Comparison of ENCODE assay signal across 28 mouse cellular contexts in genomic region chr8:111924976-111925375, GRCm38 (mm10). TPM values are rescaled to one million over a fixed set of nuclear protein-coding genes. Genes with fewer than 3 reads are reported as not detected.
DNase-seq lines count a peak whose midpoint lies in the region; ATAC-seq lines count a peak whose summit lies in the region.
"Had no signal": no experiment of that assay in that cellular context is flagged by ENCODE, and none has a peak within 500 bp of the region (broad histone marks: within the 10 kb centered on the region; RNA-seq: fewer than 3 reads in every experiment).

No protein-coding gene starts in this region.

- H3K27ac ChIP-seq in heart, embryonic 12.5 days (ENCODE audit: poor library complexity, severe bottlenecking), result 0 out of 2 replicates have a peak overlapping the region, but pooled peaks have one; percentile 13
- H3K27ac ChIP-seq in heart, embryonic 11.5 days (ENCODE audit: low read depth, low read length), result no peak overlapping the region
- H3K27ac ChIP-seq in liver, embryonic 12.5 days, result peak overlapping the region; percentile 69
- H3K27ac ChIP-seq: embryonic facial prominence, embryonic 13.5 days; forebrain, embryonic 12.5 days; heart, embryonic 10.5 days; hindbrain, embryonic 10.5 days; hindbrain, postnatal 0 days; kidney, postnatal 0 days; neural tube, embryonic 13.5 days had no signal

- H3K4me3 ChIP-seq in heart, embryonic 12.5 days, result no peak overlapping the region
- no peak overlapping the region for H3K4me3 ChIP-seq in heart, embryonic 11.5 days (ENCODE audit: low read depth, low read length)
- no peak overlapping the region for H3K4me3 ChIP-seq in liver, embryonic 12.5 days
- H3K4me3 ChIP-seq: embryonic facial prominence, embryonic 13.5 days; erythroblast, embryonic 14.5 days; forebrain, embryonic 12.5 days; heart, embryonic 10.5 days; hindbrain, embryonic 10.5 days; neural tube, embryonic 13.5 days had no signal

- ATAC-seq in heart, embryonic 12.5 days (ENCODE audit: insufficient number of reproducible peaks, low FRiP score), result 0 out of 2 replicates have a peak, but pooled peaks have one; percentile 31
- no peak for ATAC-seq in heart, embryonic 11.5 days (replicated peaks; ENCODE audit: insufficient number of reproducible peaks, low FRiP score, low TSS enrichment)
- ATAC-seq in liver, embryonic 12.5 days, result 0 out of 2 replicates have a peak, but pooled peaks have one; percentile 9
- peak; percentile 28; the same call in 1 of the 2 replicates for ATAC-seq in megakaryocyte-erythroid progenitor cell, adult 5-6 weeks (replicated peaks; ENCODE audit: low FRiP score, low TSS enrichment, poor library complexity, severe bottlenecking)
- ATAC-seq: hindbrain, postnatal 0 days had no signal

- DNase-seq in ZHBTc4 (ENCODE audit: low read depth, low spot score), result peak; percentile 80
- no peak for DNase-seq in right cerebral cortex, adult 18-20 months
- no peak for DNase-seq in cerebellum, adult 11-12 months
- DNase-seq in thymus, postnatal 10 days (ENCODE audit: low spot score in 2 of 2), result no peak
- DNase-seq: adrenal gland, postnatal 10 days; cerebellum, adult 8-10 months; cerebellum, postnatal 36 days; embryo, embryonic 11 days; heart, postnatal 10 days; kidney, adult 2 months; lung, adult 18-20 months; lung, postnatal 10 days; midbrain, embryonic 14.5 days; right cerebral cortex, postnatal 4 days; thymus, postnatal 25 days had no signal

- H3K4me1 ChIP-seq in heart, embryonic 12.5 days (replicated peaks), result peaks cover 8% of the 10 kb centered on the region
- H3K4me1 ChIP-seq in heart, embryonic 11.5 days (ENCODE audit: control insufficient read depth, insufficient read depth, low read length), result peaks cover 4% of the 10 kb centered on the region
- H3K4me1 ChIP-seq in liver, embryonic 12.5 days, result peaks cover 50% of the 10 kb centered on the region
- H3K4me1 ChIP-seq: embryonic facial prominence, embryonic 13.5 days; forebrain, embryonic 12.5 days; hindbrain, embryonic 10.5 days; neural tube, embryonic 13.5 days had no signal

- no peaks in the 10 kb centered on the region for H3K27me3 ChIP-seq in heart, embryonic 12.5 days (replicated peaks)
- no peaks in the 10 kb centered on the region for H3K27me3 ChIP-seq in heart, embryonic 11.5 days (ENCODE audit: control insufficient read depth, insufficient read depth, low read length)
- H3K27me3 ChIP-seq in liver, embryonic 12.5 days (replicated peaks), result no peaks in the 10 kb centered on the region
- H3K27me3 ChIP-seq: embryonic facial prominence, embryonic 13.5 days; forebrain, embryonic 12.5 days; neural tube, embryonic 13.5 days had no signal

- WGBS in heart, embryonic 12.5 days, result 23% methylated on average over 7 of the region's 7 CpGs
- 22% methylated on average over 7 of the region's 7 CpGs for WGBS in heart, embryonic 11.5 days (ENCODE audit: insufficient replicate concordance)
- WGBS in liver, embryonic 12.5 days (ENCODE audit: insufficient replicate concordance), result 22% methylated on average over 7 of the region's 7 CpGs

- H3K4me2 ChIP-seq in heart, embryonic 12.5 days, result no peak overlapping the region
- H3K4me2 ChIP-seq in heart, embryonic 11.5 days, result no peak overlapping the region
- H3K4me2 ChIP-seq in liver, embryonic 12.5 days, result peak overlapping the region; percentile 12; the same call in 1 of the 2 replicates
- H3K4me2 ChIP-seq: embryonic facial prominence, embryonic 13.5 days; forebrain, embryonic 12.5 days; neural tube, embryonic 13.5 days had no signal

- H3K9ac ChIP-seq in heart, embryonic 12.5 days, result no peak overlapping the region
- H3K9ac ChIP-seq in heart, embryonic 11.5 days (ENCODE audit: low read depth, low read length), result no peak overlapping the region
- no peak overlapping the region for H3K9ac ChIP-seq in liver, embryonic 12.5 days
- H3K9ac ChIP-seq: embryonic facial prominence, embryonic 13.5 days; forebrain, embryonic 12.5 days; neural tube, embryonic 13.5 days had no signal

- H3K9me3 ChIP-seq in heart, embryonic 12.5 days (replicated peaks), result no peaks in the 10 kb centered on the region
- no peaks in the 10 kb centered on the region for H3K9me3 ChIP-seq in heart, embryonic 11.5 days (replicated peaks; ENCODE audit: control insufficient read depth, low read length)
- H3K9me3 ChIP-seq in liver, embryonic 12.5 days (replicated peaks), result no peaks in the 10 kb centered on the region
- H3K9me3 ChIP-seq: embryonic facial prominence, embryonic 13.5 days; forebrain, embryonic 12.5 days; heart, embryonic 10.5 days; hindbrain, embryonic 10.5 days; neural tube, embryonic 13.5 days had no signal

- H3K36me3 ChIP-seq in heart, embryonic 12.5 days, result no peaks in the 10 kb centered on the region
- H3K36me3 ChIP-seq in heart, embryonic 11.5 days (ENCODE audit: control insufficient read depth, insufficient read depth, low read length), result no peaks in the 10 kb centered on the region
- H3K36me3 ChIP-seq in liver, embryonic 12.5 days, result no peaks in the 10 kb centered on the region
- H3K36me3 ChIP-seq: embryonic facial prominence, embryonic 13.5 days; forebrain, embryonic 12.5 days; heart, embryonic 10.5 days; hindbrain, embryonic 10.5 days had no signal

RNA-seq across cellular contexts. Expression of gene Tmem231, which starts 8.7 kb away (rescaled TPM):
- 5.4 and 7.1 TPM in 2 replicates for polyA plus RNA-seq in heart, embryonic 12.5 days (2016; fragmentation: Nextera tagmentation; extraction: Ambion mirVana)
- polyA plus RNA-seq in heart, embryonic 11.5 days (2014; fragmentation: Nextera tagmentation; extraction: Ambion mirVana), result 5.0 and 5.6 TPM in 2 replicates
- polyA plus RNA-seq in liver, embryonic 12.5 days (2016; fragmentation: Nextera tagmentation; extraction: Ambion mirVana), result 3.0 and 3.6 TPM in 2 replicates
- 2.5 and 3.9 TPM in 2 replicates for total RNA-seq in megakaryocyte-erythroid progenitor cell, adult 5-6 weeks (2014; fragmentation: Nextera tagmentation)
- total RNA-seq in megakaryocyte-erythroid progenitor cell, adult 5-6 weeks (2017), result 1.6 and 2.1 TPM in 2 replicates
- total RNA-seq: megakaryocyte, adult 5-6 weeks had no signal

RNA-seq across cellular contexts. Expression of gene Chst5, which starts 14.7 kb away (rescaled TPM):
- 0.12 and 0.45 TPM in 2 replicates for polyA plus RNA-seq in heart, embryonic 12.5 days (2016; fragmentation: Nextera tagmentation; extraction: Ambion mirVana)
- 0.99 TPM in 1 of 2 replicates, not detected in the other for polyA plus RNA-seq in heart, embryonic 11.5 days (2014; fragmentation: Nextera tagmentation; extraction: Ambion mirVana)
- polyA plus RNA-seq in liver, embryonic 12.5 days (2016; fragmentation: Nextera tagmentation; extraction: Ambion mirVana), result 0.05 TPM in 1 of 2 replicates, not detected in the other
- not detected in 2 replicates for total RNA-seq in megakaryocyte-erythroid progenitor cell, adult 5-6 weeks (2014; fragmentation: Nextera tagmentation)
- not detected in 2 replicates for total RNA-seq in megakaryocyte-erythroid progenitor cell, adult 5-6 weeks (2017)
- total RNA-seq: heart, postnatal 10 days; megakaryocyte, adult 5-6 weeks had no signal
- polyA plus RNA-seq: erythroblast, embryonic 14.5 days had no signal

RNA-seq across cellular contexts. Expression of gene Gabarapl2, which starts 15.5 kb away (rescaled TPM):
- 176 and 184 TPM in 2 replicates for polyA plus RNA-seq in heart, embryonic 12.5 days (2016; fragmentation: Nextera tagmentation; extraction: Ambion mirVana)
- polyA plus RNA-seq in heart, embryonic 11.5 days (2014; fragmentation: Nextera tagmentation; extraction: Ambion mirVana), result 177 and 191 TPM in 2 replicates
- 147 and 157 TPM in 2 replicates for polyA plus RNA-seq in liver, embryonic 12.5 days (2016; fragmentation: Nextera tagmentation; extraction: Ambion mirVana)
- total RNA-seq in megakaryocyte-erythroid progenitor cell, adult 5-6 weeks (2014; fragmentation: Nextera tagmentation), result 42.6 and 55.5 TPM in 2 replicates
- 29.1 and 32.9 TPM in 2 replicates for total RNA-seq in megakaryocyte-erythroid progenitor cell, adult 5-6 weeks (2017)

RNA-seq across cellular contexts. Expression of gene Tmem170, which starts 48.4 kb away (rescaled TPM):
- 4.4 and 4.8 TPM in 2 replicates for polyA plus RNA-seq in heart, embryonic 12.5 days (2016; fragmentation: Nextera tagmentation; extraction: Ambion mirVana)
- 4.5 and 5.8 TPM in 2 replicates for polyA plus RNA-seq in heart, embryonic 11.5 days (2014; fragmentation: Nextera tagmentation; extraction: Ambion mirVana)
- polyA plus RNA-seq in liver, embryonic 12.5 days (2016; fragmentation: Nextera tagmentation; extraction: Ambion mirVana), result 5.6 and 6.0 TPM in 2 replicates
- total RNA-seq in megakaryocyte-erythroid progenitor cell, adult 5-6 weeks (2014; fragmentation: Nextera tagmentation), result 4.4 and 5.0 TPM in 2 replicates
- 3.7 and 4.3 TPM in 2 replicates for total RNA-seq in megakaryocyte-erythroid progenitor cell, adult 5-6 weeks (2017)
